Mouse (Mus musculus) embryonic fibroblast, embryonic 13.5 days (primary cell): ENCODE data around the gene Bspry.
"Not testable (repeated sequence)": the region's sequence is repeated elsewhere in the genome, so short reads cannot be mapped to it uniquely, and the experiment has no call there.

Experiments
- CTCF ChIP-seq: IDR thresholded peaks from 2 replicates; pipeline ENCODE4 v1.5.1; 2011; ENCODE audit warnings: mild to moderate bottlenecking, control low read depth, low read length, moderate library complexity, borderline replicate concordance; ENCODE audit not compliant: insufficient read depth
- POLR2A ChIP-seq: IDR thresholded peaks from 2 replicates; pipeline ENCODE4 v1.6.1; 2011; ENCODE audit warnings: low read depth, mild to moderate bottlenecking, control low read depth, low read length, moderate library complexity

GRCm38 (mm10) chr4:62479593-62479936 lies 288 bp upstream of the Bspry start:
- TF ChIP-seq CTCF, POLR2A: not testable (repeated sequence)
